Mouse (Mus musculus) kidney, adult 8-10 months (tissue): ENCODE measurements around the gene Cutc.

Experiments
- DNase-seq, 2 experiments: peaks; one replicate each; pipeline ENCODE4 v3.0.0; 2022

The Cutc gene

DNA sequence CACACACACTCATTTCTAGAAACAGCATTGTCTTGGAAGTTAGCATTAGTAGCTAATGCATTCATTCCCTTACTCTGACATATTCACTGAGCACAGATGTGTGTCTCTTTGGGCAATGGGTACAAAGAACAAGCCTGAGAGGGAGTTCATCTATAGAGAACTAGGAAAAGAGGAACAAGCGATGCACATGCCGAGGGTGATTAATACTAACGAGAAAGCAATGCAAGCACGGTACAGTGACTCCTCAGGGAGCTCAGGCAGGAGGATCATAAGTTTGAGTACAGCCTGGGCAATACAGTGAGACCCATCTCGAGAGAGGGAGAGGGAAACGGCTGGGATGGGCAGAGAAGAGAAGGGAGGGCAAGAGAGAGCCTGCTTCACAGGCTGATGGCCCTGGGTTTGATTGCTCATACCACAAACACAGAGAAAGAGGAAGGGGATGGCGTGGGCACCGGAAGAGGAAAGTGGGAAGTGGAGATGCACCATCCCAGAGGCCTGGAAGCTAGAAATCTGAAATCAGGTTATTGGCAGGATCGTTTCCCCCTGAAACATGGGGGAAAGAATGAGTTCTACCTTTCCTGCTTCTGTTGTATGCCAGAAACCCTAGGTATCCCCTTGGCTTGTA lies 48.7 kb downstream of the Cutc start:
- DNase-seq = no peak

DNA sequence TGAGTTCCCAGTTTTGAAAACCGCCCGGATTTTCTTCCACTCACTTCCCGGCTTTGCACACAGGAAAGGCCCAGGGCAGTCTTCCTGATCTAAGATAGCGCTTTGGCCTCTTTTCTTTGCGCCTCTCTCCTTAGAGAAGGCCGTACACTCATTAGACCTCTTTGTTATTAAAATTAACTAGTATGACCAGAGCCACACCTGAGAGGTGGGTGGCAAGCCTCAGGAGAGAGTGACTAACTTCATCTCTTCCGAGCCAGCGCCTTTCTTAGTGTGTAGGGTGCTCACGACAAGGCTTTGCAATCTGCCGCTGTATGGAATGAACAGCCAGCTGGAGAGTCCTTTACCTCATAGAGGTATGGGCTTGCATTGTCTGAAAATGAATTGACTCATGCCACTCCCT lies 51.1 kb downstream of the Cutc start:
- no peak for DNase-seq

DNA sequence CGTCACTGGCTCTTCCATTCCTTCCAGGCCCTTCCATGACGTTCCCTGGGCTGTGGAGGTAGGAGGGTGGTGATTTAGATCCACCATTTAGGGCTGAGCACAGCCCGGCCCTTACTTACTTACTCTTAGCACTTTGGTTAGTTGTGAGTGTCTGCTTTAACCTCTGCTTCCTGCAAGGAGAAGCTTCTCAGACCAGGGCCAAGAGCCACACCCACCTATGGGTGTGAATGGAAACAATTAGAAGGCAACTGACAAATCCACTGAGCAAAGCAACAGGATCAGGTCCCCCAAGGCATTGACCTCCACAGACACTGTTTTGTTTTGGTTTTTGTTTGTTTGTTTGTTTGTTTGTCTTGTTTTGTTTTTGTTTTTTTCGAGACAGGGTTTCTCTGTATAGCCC lies 56.5 kb downstream of the Cutc start:
- DNase-seq = no peak

DNA sequence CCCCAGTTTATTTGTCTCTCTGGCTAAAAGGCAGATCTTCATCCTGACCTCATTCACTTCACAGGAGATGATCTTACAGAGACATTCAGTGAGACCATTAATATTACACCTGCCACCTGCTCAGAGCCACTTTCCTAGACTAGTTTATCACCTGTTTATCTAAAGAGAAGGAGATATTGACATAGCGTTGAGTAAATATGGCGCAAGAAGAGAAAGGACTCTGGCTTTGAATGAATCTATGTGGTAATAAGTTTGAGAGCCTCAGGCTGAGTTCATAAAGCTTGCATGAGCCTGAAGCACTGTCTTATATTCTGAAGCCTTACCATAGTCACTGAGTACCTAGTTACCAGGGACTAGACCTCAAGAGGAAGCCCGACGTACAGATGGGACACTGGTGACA lies 58.6 kb downstream of the Cutc start:
- DNase-seq = no peak

DNA sequence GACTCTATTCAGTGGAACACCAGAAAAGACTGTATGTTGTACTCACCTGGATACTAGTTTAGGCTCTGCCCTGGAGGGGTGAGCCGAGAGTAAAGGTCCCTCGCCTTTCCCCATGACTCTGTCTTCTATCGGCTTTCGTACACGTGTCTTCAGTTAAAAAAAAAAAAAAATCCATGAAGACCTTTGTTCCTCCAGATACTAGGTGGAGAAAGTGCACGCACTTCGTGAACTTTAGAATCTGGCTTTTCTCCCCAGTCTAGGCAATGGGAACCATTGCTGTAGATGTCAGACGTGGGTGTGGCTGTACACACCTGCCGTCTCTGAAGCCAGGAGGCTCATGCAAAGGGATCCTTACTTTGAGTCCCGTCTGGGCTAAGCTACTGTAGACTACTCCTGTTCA lies 60.5 kb downstream of the Cutc start:
- DNase-seq = peak; percentile 38 to 57

DNA sequence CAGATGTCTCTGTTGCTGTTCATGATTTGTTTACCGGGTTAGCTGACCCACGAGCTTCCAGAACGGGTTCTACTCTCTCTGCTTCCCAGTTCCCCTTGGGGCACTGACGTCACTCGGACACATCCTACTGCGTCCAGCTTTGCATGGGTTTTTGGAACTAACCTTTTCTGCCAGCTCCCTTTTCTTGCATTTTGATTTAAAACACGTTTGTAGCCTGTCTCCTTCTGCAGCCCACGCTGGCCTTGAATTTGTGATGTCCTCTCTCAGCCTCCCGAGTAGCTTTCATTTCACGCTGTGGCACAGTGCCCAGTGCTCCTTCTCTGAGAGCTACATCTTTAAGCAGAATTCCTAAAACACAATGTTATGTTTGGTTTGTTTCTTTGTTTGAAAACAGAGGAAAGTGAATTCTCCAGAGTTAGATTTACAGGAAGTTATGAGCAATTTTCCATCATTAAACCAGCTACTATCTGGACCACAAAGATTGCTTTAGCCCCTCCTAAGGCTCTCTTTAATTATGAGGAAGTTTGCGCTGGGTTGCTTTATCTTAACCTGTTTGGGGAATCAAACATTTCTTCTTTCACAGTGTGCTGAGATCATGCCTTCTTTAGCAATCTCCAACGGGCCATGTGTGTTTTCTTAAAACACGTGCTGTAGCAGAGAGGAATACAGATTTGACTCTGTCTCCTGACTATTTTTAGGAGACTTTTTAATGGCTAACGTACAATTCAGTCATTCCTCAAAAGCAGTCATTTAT lies 63.0 kb downstream of the Cutc start:
- DNase-seq = no peak
